Mouse (Mus musculus) liver, embryonic 16.5 days (tissue): ENCODE data around the gene Olfr867. TPM values are rescaled to one million over a fixed set of nuclear protein-coding genes. Genes with fewer than 3 reads are reported as not detected.

Experiments
- ATAC-seq: fragments of 200-750 bp; cut with Nextera tagmentation; 2 replicates; pipeline ENCODE4 v1.8.0; 2017; ENCODE audit warnings: low read depth, mild to moderate bottlenecking, moderate number of reproducible peaks, moderate library complexity
- H3K27ac ChIP-seq: fragments of 300-500 bp; sonication (generic); 2 replicates; pipeline ENCODE4 v1.5.1; 2014; ENCODE audit warnings: mild to moderate bottlenecking, low read length
- H3K27me3 ChIP-seq: fragments of 300-500 bp; sonication (generic); 2 replicates; pipeline ENCODE4 v1.6.1; 2014; ENCODE audit warnings: low read depth, low read length, mixed read lengths; ENCODE audit not compliant: control insufficient read depth, insufficient read depth
- H3K36me3 ChIP-seq: fragments of 300-500 bp; sonication (generic); 2 replicates; pipeline ENCODE4 v1.6.1; 2014; ENCODE audit warnings: mild to moderate bottlenecking; ENCODE audit not compliant: control insufficient read depth, insufficient read depth
- H3K4me1 ChIP-seq: fragments of 300-500 bp; sonication (generic); 2 replicates; pipeline ENCODE4 v1.6.1; 2014; ENCODE audit warnings: low read depth, low read length, mixed read lengths; ENCODE audit not compliant: control insufficient read depth
- H3K4me2 ChIP-seq: fragments of 300-500 bp; sonication (generic); 2 replicates; pipeline ENCODE4 v1.6.1; 2014; ENCODE audit warnings: low read depth, low read length, mixed read lengths
- H3K4me3 ChIP-seq: fragments of 300-500 bp; sonication (generic); 2 replicates; pipeline ENCODE4 v1.5.1; 2014; ENCODE audit warnings: low read depth, mild to moderate bottlenecking, low read length
- H3K9ac ChIP-seq: fragments of 300-500 bp; sonication (generic); 2 replicates; pipeline ENCODE4 v1.6.1; 2014; ENCODE audit warnings: low read depth, low read length
- H3K9me3 ChIP-seq: fragments of 300-500 bp; sonication (generic); replicated peaks from 2 replicates; pipeline ENCODE4 v1.6.1; 2016; ENCODE audit warnings: low read length; ENCODE audit not compliant: control insufficient read depth
- WGBS: fragments of 180-500 bp; shearing (Covaris S2); extraction: QIAGEN DNeasy Blood & Tissue Kit; methylation state at CpG from one replicate; pipeline ENCODE4 v1.1.7; 2014; ENCODE audit not compliant: insufficient replicate concordance; 5-methylcytosine and 5-hydroxymethylcytosine counted together
- microRNA-seq: library from miRNA; unstranded; fragments of <30 nt; microRNA quantifications from one replicate; pipeline ENCODE4, GENCODE M21; 2016
- polyA plus RNA-seq: library from polyadenylated mRNA; unstranded; fragments of >200 nt; fragmentation: Nextera tagmentation; extraction: Ambion mirVana; gene quantifications from 2 replicates; pipeline ENCODE4 v1.2.1, GENCODE M21; 2015

Olfr867 gene
- polyA plus RNA-seq: not detected in 2 replicates

GRCm38 (mm10) chr9:20057462-20057861, at the start of gene Olfr867:
Gene Olfr867, minus strand, starts transcription at chr9:20057562.
- Histone ChIP-seq H3K9me3 (no peaks in the 10 kb centered on the region), H3K36me3 (no peaks in the 10 kb centered on the region), H3K9ac (no peak within 1 kb of the TSS), H3K4me1 (no peaks in the 10 kb centered on the region), H3K4me3 (no peak within 1 kb of the TSS), H3K27me3 (no peaks in the 10 kb centered on the region), H3K4me2 (no peak within 1 kb of the TSS), H3K27ac (no peak within 1 kb of the TSS)
- 46% methylated on average over 1 of the region's 1 CpGs for WGBS
- ATAC-seq: no peak

DNA sequence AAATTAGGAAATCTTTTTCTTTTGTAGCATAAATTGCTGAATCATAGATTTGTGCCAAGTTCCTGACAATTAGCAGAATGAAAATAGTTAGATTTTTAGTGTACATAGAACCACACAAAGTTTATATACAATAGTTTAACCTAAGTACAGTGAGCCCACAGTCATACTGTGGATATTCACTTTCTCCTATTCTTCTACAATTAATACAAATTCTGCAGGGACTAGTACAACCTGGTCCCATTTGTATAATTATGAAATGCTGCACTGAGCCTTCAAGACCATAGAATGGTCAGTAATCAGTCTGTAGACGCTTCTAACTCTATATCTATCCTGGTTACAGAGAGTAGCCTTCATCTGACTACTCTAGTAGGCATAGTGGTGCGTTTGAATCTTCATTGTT, 41.0 kb upstream of the Olfr867 start, which contains the start of gene Olfr868:
Olfr868 (plus strand) TSS at position 301 of the 400 bp plus-strand sequence.
- Histone ChIP-seq H3K27me3 (no peaks in the 10 kb centered on the region), H3K9ac (no peak within 1 kb of the TSS), H3K4me1 (no peaks in the 10 kb centered on the region), H3K4me2 (no peak within 1 kb of the TSS), H3K4me3 (no peak within 1 kb of the TSS), H3K9me3 (no peaks in the 10 kb centered on the region), H3K36me3 (no peaks in the 10 kb centered on the region), H3K27ac (no peak within 1 kb of the TSS)
- 13% methylated on average over 2 of the region's 2 CpGs for WGBS
- ATAC-seq: no peak

DNA sequence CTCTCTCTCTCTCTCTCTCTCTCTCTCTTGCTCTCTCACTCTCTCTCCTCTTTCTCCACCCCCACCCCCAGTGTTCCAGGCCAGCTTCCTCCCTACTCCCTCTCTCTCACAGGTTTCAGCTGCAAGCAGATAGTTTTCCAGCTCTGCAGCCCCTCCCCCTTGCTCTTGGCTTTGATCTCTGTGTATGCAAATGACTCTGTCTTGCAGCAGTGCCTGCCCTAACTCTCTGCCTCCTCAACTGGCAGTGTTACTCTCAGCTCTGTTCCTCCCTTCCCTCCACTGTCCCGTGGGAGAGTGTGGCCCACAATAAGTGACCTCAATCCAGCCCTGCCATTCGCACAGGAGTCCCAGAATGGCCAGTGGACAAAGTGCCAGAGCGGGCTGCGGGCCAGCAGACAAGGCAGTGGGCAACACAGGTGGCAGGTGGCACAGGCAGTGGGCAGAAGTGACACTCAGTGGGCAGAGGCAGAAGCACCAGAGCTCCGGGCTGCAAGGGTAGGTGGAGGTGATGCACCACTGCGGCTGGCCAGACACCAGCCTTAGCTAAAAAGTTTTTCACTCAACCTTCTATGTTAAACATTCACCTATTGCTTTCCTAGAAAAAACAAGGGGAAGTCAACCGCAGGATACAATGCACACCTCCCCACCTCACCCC, 16.3 kb upstream of the Olfr867 start:
- H3K27ac ChIP-seq: no peak overlapping the region
- H3K9ac ChIP-seq: no peak overlapping the region
- no peaks in the 10 kb centered on the region for H3K4me1 ChIP-seq
- ATAC-seq: no peak
- H3K36me3 ChIP-seq: no peaks in the 10 kb centered on the region
- H3K27me3 ChIP-seq: no peaks in the 10 kb centered on the region
- no peaks in the 10 kb centered on the region for H3K9me3 ChIP-seq
- no peak overlapping the region for H3K4me3 ChIP-seq
- H3K4me2 ChIP-seq: no peak overlapping the region
- 43% methylated on average over 7 of the region's 7 CpGs for WGBS

DNA sequence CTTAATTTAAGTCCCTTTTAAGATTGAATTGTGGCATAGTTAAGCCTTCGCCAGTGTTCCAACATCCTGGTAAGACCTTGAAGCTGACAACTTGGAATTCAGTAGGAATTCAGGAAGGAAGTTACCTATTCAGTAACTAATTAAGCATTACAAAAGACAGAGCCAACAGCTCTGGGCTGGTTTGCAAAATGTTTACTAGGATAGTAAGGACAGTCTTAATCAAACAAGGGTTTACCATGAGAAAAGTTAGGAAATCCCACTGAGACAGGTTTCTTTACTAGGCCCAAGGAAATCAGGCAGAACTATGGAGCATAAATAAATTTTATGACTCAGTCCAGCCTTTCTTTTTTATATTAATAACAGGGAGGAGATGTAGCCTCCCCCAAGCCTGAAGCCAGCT, 13.9 kb upstream of the Olfr867 start:
- no peaks in the 10 kb centered on the region for H3K36me3 ChIP-seq
- H3K4me2 ChIP-seq: no peak overlapping the region
- WGBS: 68% methylated on average over 1 of the region's 1 CpGs
- no peak overlapping the region for H3K9ac ChIP-seq
- H3K4me3 ChIP-seq: no peak overlapping the region
- H3K27me3 ChIP-seq: no peaks in the 10 kb centered on the region
- H3K27ac ChIP-seq: no peak overlapping the region
- no peak for ATAC-seq
- no peaks in the 10 kb centered on the region for H3K4me1 ChIP-seq
- no peaks in the 10 kb centered on the region for H3K9me3 ChIP-seq

DNA sequence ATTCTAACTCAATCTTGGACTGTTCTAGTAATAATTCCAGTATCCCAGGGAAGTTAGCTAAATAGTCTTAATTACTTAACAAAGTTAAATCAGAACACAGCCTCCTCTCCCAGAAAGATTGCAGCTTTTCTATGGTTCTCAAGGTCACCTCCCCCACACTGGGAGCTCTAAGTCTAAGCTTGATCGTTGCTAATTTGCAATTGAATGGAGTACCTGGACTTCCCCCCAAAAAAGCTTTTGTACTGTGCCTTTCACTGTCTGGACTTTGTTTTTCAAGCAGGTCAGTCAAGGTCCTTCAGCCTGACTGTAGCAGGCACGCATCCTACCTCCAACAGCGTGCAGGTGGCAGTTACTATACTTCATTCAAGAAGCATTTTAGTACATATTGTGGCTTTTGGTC, 12.9 kb upstream of the Olfr867 start:
- ATAC-seq: no peak
- H3K27me3 ChIP-seq: no peaks in the 10 kb centered on the region
- no peak overlapping the region for H3K9ac ChIP-seq
- H3K27ac ChIP-seq: no peak overlapping the region
- H3K9me3 ChIP-seq: no peaks in the 10 kb centered on the region
- no peaks in the 10 kb centered on the region for H3K4me1 ChIP-seq
- H3K36me3 ChIP-seq: no peaks in the 10 kb centered on the region
- H3K4me3 ChIP-seq: no peak overlapping the region
- no peak overlapping the region for H3K4me2 ChIP-seq
- WGBS: 53% methylated on average over 3 of the region's 3 CpGs

DNA sequence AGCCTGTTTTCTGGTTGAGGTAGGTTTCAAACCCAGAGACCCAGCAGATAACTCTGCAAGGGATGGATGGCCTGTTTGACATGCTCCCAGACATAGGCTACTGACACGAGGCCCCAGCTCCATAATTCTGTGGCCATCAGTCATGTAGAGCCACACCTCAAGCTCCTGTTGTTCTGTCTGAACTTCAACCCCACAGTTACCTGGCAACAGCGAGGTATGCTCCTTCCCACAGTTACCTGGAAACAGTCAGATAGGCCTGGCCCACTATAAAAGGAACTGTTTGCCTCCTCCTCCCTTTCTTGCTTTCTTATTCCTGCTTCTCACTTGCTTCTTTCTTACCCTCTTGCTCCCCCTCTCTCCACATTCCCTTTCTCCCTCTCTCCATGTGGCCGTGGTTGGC, 9.4 kb downstream of the Olfr867 start:
- Histone ChIP-seq H3K4me1 (no peaks in the 10 kb centered on the region), H3K36me3 (no peaks in the 10 kb centered on the region), H3K9ac (no peak overlapping the region), H3K27ac (no peak overlapping the region), H3K4me3 (no peak overlapping the region), H3K4me2 (no peak overlapping the region), H3K9me3 (no peaks in the 10 kb centered on the region), H3K27me3 (no peaks in the 10 kb centered on the region)
- WGBS: 53% methylated on average over 3 of the region's 3 CpGs
- no peak for ATAC-seq

- Histone ChIP-seq H3K27me3 (no peaks in the 10 kb centered on the region), H3K4me2 (no peak within 1 kb of the TSS), H3K36me3 (no peaks in the 10 kb centered on the region), H3K27ac (no peak within 1 kb of the TSS), H3K9ac (no peak within 1 kb of the TSS), H3K4me1 (no peaks in the 10 kb centered on the region), H3K9me3 (no peaks in the 10 kb centered on the region), H3K4me3 (no peak within 1 kb of the TSS)
- no peak for ATAC-seq
- 49% methylated on average over 2 of the region's 2 CpGs for WGBS
Measured at GRCm38 (mm10) chr9:20027935-20028334, 29.4 kb downstream of the Olfr867 start, which contains the start of gene Olfr866. Gene Olfr866, minus strand, starts transcription at chr9:20028035.

Small RNA genes within 50 kb of the gene (microRNA-seq; reads per million reads assigned to microRNA genes)
- not detected for gene Gm26231
- gene Gm44395: not detected

Other genes with a start within 250 kb of the Olfr867 start
- gene Olfr860, start 207.8 kb downstream of the Olfr867 start, polyA plus RNA-seq: not detected in 2 replicates
- gene Olfr862, start 169.6 kb downstream of the Olfr867 start, polyA plus RNA-seq: not detected in 2 replicates
- gene Olfr77, start 140.7 kb downstream of the Olfr867 start, polyA plus RNA-seq: 0.12 and 0.14 TPM in 2 replicates
- gene Olfr866, start 29.5 kb downstream of the Olfr867 start, polyA plus RNA-seq: not detected in 2 replicates
- gene Olfr868, start 41.1 kb upstream of the Olfr867 start, polyA plus RNA-seq: not detected in 2 replicates
- not detected in 2 replicates for gene Olfr869, start 71.4 kb upstream of the Olfr867 start, polyA plus RNA-seq
- not detected in 2 replicates for gene Olfr870, start 116.5 kb upstream of the Olfr867 start, polyA plus RNA-seq
- gene Olfr871, start 154.6 kb upstream of the Olfr867 start, polyA plus RNA-seq: not detected in 2 replicates
- gene Olfr872, start 179.6 kb upstream of the Olfr867 start, polyA plus RNA-seq: not detected in 2 replicates
- not detected in 2 replicates for gene Olfr39, start 224.8 kb upstream of the Olfr867 start, polyA plus RNA-seq
- gene Olfr873, start 241.0 kb upstream of the Olfr867 start, polyA plus RNA-seq: not detected in 2 replicates